Mouse (Mus musculus): Measurements from ENCODE around the gene Lmna. TPM values are rescaled to one million over a fixed set of nuclear protein-coding genes. Genes with fewer than 3 reads are reported as not detected.

The Lmna gene
- polyA plus RNA-seq, 1 experiment: 51.3 TPM

DNA sequence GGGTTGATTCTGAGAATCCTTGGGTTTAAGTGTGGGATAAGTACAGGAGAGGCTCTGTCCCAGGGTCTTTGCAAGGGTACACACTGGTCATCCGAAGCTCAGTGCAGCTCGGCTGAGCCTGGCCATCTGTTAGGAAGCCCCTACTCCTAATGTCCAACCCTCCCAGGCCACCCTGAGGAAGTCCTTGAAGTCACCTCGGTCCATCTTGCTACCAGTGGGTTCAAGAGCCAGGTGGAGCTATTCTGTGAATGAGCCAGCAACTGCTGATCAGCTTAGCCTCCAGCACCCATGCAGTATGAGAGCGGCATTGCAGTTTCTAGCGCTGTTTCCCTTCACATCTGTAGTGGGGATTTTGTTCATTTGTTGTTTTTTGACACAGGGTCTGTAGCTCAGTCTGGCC, 30.3 kb upstream of the Lmna start:
- DNase-seq (ENCODE audit: low read depth in 1 of 2, low spot score in 2 of 2): no peak
- no peaks in the 10 kb centered on the region for H3K27me3 ChIP-seq (ENCODE audit: control insufficient read depth, insufficient read depth, low read length)
- no peak for TF ChIP-seq POLR2A (IDR thresholded peaks at IDR 0.05; ENCODE audit: low read depth, low read length)
- TF ChIP-seq CTCF (IDR thresholded peaks at IDR 0.05; ENCODE audit: extremely low read depth, insufficient read depth, insufficient read length, insufficient replicate concordance): no peak
- no peak overlapping the region for H3K27ac ChIP-seq (ENCODE audit: insufficient read depth, low read length)
- H3K36me3 ChIP-seq (ENCODE audit: control insufficient read depth, insufficient read depth, low read length): no peaks in the 10 kb centered on the region
- H3K4me1 ChIP-seq (ENCODE audit: control insufficient read depth, insufficient read depth, insufficient read length): peaks cover 13% of the 10 kb centered on the region
- WGBS: 82% methylated on average over 5 of the region's 5 CpGs
- H3K4me3 ChIP-seq (ENCODE audit: extremely low read depth, insufficient read depth, insufficient read length): no peak overlapping the region

DNA sequence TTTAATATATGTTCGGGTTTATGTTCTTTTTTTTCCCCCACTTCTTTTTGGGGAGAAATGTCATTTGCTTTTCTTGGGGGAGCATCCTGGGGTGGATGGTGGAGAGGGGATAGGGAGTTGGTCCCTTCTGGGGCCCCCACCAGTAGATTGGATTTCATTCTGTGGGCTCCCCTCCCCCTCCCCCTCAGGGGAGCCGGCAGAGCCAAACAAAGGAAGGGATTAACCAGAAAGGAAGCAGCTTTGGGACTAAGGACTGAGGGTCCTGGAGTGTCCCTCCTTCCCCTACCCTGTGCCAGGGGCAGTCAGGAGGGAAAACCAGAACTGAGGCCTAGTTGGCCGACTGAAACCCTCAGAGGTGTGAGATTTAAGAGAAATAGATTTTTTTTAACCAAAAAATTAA, 29.6 kb upstream of the Lmna start:
- H3K36me3 ChIP-seq (ENCODE audit: control insufficient read depth, insufficient read depth, low read length): no peaks in the 10 kb centered on the region
- WGBS: 85% methylated on average over 3 of the region's 3 CpGs
- DNase-seq (ENCODE audit: low read depth in 1 of 2, low spot score in 2 of 2): no peak
- H3K27ac ChIP-seq (ENCODE audit: insufficient read depth, low read length): no peak overlapping the region
- peaks cover 8% of the 10 kb centered on the region for H3K4me1 ChIP-seq (ENCODE audit: control insufficient read depth, insufficient read depth, insufficient read length)
- TF ChIP-seq CTCF (IDR thresholded peaks at IDR 0.05; ENCODE audit: extremely low read depth, insufficient read depth, insufficient read length, insufficient replicate concordance): no peak
- no peak for TF ChIP-seq POLR2A (IDR thresholded peaks at IDR 0.05; ENCODE audit: low read depth, low read length)
- no peak overlapping the region for H3K4me3 ChIP-seq (ENCODE audit: extremely low read depth, insufficient read depth, insufficient read length)
- no peaks in the 10 kb centered on the region for H3K27me3 ChIP-seq (ENCODE audit: control insufficient read depth, insufficient read depth, low read length)

DNA sequence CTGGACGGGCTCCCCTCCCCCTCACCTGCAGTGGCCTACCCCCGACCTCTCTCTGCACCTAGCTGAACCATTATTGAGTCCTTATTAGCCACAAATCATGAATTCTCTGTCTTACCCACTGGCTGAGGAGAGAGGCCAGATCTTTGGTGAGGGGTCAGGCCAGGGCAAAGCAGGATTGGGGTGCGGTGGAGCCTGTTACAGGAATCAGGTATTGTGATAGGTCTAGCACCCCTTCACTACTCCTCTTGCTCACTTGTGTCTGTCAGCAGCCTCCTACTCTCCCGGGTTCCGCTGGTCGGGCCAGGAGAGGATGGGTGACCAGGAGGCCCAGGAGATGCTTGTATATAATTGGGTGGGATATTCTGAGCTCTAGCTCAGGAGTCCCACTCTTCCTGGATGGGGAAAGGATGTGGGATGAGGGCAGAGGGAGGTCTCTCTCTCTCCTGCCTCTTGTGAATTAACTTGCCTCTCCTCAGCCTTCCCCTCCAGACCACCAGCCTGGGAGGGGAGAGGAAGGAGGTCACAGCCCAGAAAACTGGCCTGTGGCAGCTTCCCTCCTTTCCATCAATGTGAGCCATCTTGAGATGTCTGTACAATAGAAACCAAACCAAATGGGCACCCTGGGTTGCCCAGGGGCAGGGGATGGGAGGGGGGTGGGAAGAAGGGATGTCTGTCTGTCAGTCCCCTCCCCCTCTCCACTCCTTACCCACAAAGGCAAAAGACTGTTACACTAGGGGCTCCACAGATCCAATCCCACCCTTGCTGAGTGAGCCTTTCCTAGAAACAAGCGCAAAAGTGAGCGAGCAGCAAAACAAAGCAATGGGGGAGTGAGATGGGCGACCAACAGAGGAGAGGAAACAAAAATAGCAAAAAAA, 28.8 kb upstream of the Lmna start:
- 84% methylated on average over 9 of the region's 9 CpGs for WGBS
- no peak for DNase-seq (ENCODE audit: low read depth in 1 of 2, low spot score in 2 of 2)
- H3K36me3 ChIP-seq (ENCODE audit: control insufficient read depth, insufficient read depth, low read length): no peaks in the 10 kb centered on the region
- TF ChIP-seq CTCF (IDR thresholded peaks at IDR 0.05; ENCODE audit: extremely low read depth, insufficient read depth, insufficient read length, insufficient replicate concordance) (no peak), POLR2A (IDR thresholded peaks at IDR 0.05; ENCODE audit: low read depth, low read length) (no peak)
- no peak overlapping the region for H3K4me3 ChIP-seq (ENCODE audit: extremely low read depth, insufficient read depth, insufficient read length)
- no peaks in the 10 kb centered on the region for H3K27me3 ChIP-seq (ENCODE audit: control insufficient read depth, insufficient read depth, low read length)
- H3K4me1 ChIP-seq (ENCODE audit: control insufficient read depth, insufficient read depth, insufficient read length): peaks cover 2% of the 10 kb centered on the region
- no peak overlapping the region for H3K27ac ChIP-seq (ENCODE audit: insufficient read depth, low read length)

DNA sequence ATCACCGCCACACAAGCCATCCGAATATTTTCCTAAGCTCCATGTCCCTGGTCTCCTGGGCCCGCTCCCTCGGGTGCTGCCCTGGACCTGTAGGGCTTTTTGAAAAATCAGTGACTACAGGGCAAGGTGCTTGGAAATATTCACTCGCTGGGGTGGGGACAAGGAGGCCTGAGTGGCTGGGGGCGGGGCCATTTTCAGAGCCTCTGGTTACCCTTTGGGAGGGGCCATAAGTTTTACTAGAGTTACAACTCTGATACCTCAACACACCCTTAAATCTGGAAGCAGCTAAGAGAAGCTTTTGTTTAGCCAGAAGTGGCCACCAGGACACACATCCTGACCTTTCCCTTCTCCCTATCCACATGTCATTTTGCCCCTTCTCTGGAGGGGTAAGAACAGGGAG, 27.4 kb upstream of the Lmna start:
- Histone ChIP-seq H3K4me3 (ENCODE audit: extremely low read depth, insufficient read depth, insufficient read length) (no peak overlapping the region), H3K27me3 (ENCODE audit: control insufficient read depth, insufficient read depth, low read length) (peaks cover 5% of the 10 kb centered on the region; the same call in 1 of the 2 replicates), H3K4me1 (ENCODE audit: control insufficient read depth, insufficient read depth, insufficient read length) (peaks cover 2% of the 10 kb centered on the region), H3K27ac (ENCODE audit: insufficient read depth, low read length) (no peak overlapping the region), H3K36me3 (ENCODE audit: control insufficient read depth, insufficient read depth, low read length) (no peaks in the 10 kb centered on the region)
- no peak for DNase-seq (ENCODE audit: low read depth in 1 of 2, low spot score in 2 of 2)
- no peak for TF ChIP-seq CTCF (IDR thresholded peaks at IDR 0.05; ENCODE audit: extremely low read depth, insufficient read depth, insufficient read length, insufficient replicate concordance)
- TF ChIP-seq POLR2A (IDR thresholded peaks at IDR 0.05; ENCODE audit: low read depth, low read length): no peak
- WGBS: 95% methylated on average over 6 of the region's 6 CpGs

DNA sequence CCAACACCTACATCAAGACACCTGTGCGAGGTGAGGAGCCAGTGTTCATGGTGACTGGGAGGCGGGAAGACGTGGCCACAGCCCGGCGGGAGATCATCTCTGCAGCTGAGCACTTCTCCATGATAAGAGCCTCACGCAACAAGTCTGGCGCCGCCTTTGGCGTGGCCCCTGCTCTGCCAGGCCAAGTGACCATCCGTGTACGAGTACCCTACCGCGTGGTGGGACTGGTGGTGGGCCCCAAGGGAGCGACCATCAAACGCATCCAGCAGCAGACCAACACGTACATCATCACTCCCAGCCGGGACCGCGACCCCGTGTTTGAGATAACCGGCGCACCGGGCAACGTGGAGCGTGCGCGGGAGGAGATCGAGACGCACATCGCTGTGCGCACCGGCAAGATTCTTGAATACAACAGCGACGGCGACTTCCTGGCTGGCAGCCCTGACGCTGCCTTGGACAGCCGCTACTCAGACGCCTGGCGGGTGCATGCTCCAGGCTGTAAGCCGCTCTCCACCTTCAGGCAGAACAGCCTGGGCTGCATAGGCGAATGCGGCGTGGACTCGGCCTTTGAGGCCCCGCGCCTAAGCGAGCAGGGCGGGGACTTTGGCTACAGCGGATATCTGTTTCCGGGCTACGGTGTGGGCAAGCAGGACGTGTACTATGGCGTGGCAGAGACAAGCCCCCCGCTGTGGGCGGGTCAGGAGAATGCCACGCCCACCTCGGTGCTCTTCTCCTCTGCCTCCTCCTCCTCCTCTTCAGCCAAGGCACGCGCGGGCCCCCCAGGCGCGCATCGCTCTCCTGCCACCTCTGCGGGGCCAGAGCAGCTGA, 26.6 kb upstream of the Lmna start:
- WGBS: 65% methylated on average over 64 of the region's 64 CpGs
- Histone ChIP-seq H3K27me3 (ENCODE audit: control insufficient read depth, insufficient read depth, low read length) (peaks cover 5% of the 10 kb centered on the region; the same call in 1 of the 2 replicates), H3K4me3 (ENCODE audit: extremely low read depth, insufficient read depth, insufficient read length) (peak overlapping the region; percentile 51; the same call in 1 of the 2 replicates), H3K27ac (ENCODE audit: insufficient read depth, low read length) (no peak overlapping the region), H3K4me1 (ENCODE audit: control insufficient read depth, insufficient read depth, insufficient read length) (peaks cover 2% of the 10 kb centered on the region), H3K36me3 (ENCODE audit: control insufficient read depth, insufficient read depth, low read length) (no peaks in the 10 kb centered on the region)
- TF ChIP-seq CTCF (IDR thresholded peaks at IDR 0.05; ENCODE audit: extremely low read depth, insufficient read depth, insufficient read length, insufficient replicate concordance): no peak
- no peak; the same call in 1 of the 2 replicates for TF ChIP-seq POLR2A (IDR thresholded peaks at IDR 0.05; ENCODE audit: low read depth, low read length)
- no peak for DNase-seq (ENCODE audit: low read depth in 1 of 2, low spot score in 2 of 2)

DNA sequence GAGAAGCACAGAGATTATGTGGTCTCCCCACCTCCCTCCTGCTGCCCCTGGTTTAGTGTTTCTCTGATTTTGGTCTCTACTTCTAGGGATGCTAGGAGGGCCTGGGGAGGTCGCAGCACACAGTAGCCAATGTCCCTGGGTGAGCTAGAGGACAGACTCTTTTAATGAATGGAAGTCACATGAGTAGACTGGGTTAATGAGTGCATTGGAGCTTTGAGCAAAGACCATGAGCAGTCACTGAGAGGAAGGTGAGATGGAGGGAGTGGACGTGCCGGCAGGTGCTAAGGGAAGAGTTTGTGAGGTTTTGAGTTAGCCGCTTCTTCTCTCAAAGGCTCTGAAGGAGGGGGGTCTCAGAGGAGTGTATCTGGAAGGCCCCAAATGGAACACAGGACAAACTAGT, 25.8 kb upstream of the Lmna start:
- WGBS: 91% methylated on average over 4 of the region's 4 CpGs
- TF ChIP-seq POLR2A (IDR thresholded peaks at IDR 0.05; ENCODE audit: low read depth, low read length) (no peak), CTCF (IDR thresholded peaks at IDR 0.05; ENCODE audit: extremely low read depth, insufficient read depth, insufficient read length, insufficient replicate concordance) (no peak)

More for the DNA sequence above, 25.8 kb upstream of the Lmna start:
- Histone ChIP-seq H3K36me3 (ENCODE audit: control insufficient read depth, insufficient read depth, low read length) (no peaks in the 10 kb centered on the region), H3K4me3 (ENCODE audit: extremely low read depth, insufficient read depth, insufficient read length) (no peak overlapping the region), H3K27me3 (ENCODE audit: control insufficient read depth, insufficient read depth, low read length) (peaks cover 5% of the 10 kb centered on the region; the same call in 1 of the 2 replicates), H3K27ac (ENCODE audit: insufficient read depth, low read length) (no peak overlapping the region), H3K4me1 (ENCODE audit: control insufficient read depth, insufficient read depth, insufficient read length) (peaks cover 2% of the 10 kb centered on the region)
- no peak for DNase-seq (ENCODE audit: low read depth in 1 of 2, low spot score in 2 of 2)
